32 mouse cellular contexts compared by ENCODE assay signal in genomic region chr2:113662276-113662851, GRCm38 (mm10).
A peak's percentile ranks its signal among the peaks of the same experiment; 100 is the strongest.
DNase-seq lines count a peak whose midpoint lies in the region; ATAC-seq and TF ChIP-seq lines count a peak whose summit lies in the region.
"Had no signal": no experiment of that assay in that cellular context is flagged by ENCODE, and none has a peak within 500 bp of the region (broad histone marks: within the 10 kb centered on the region; RNA-seq: fewer than 3 reads in every experiment).

No protein-coding gene starts in this region.

- WGBS in forebrain, embryonic 14.5 days, result 79% methylated on average over 4 of the region's 4 CpGs
- WGBS in forebrain, embryonic 12.5 days, result 74% methylated on average over 4 of the region's 4 CpGs
- WGBS in kidney, embryonic 16.5 days, result 73% methylated on average over 4 of the region's 4 CpGs
- WGBS in kidney, embryonic 15.5 days, result 71% methylated on average over 4 of the region's 4 CpGs
- 49% methylated on average over 4 of the region's 4 CpGs for WGBS in forebrain, postnatal 0 days

- H3K36me3 ChIP-seq in forebrain, embryonic 14.5 days (ENCODE audit: control insufficient read depth, insufficient read depth, low read length), result no peaks in the 10 kb centered on the region
- H3K36me3 ChIP-seq in forebrain, embryonic 12.5 days (replicated peaks), result no peaks in the 10 kb centered on the region
- H3K36me3 ChIP-seq in kidney, embryonic 16.5 days (ENCODE audit: insufficient read depth, low read length), result no peaks in the 10 kb centered on the region
- no peaks in the 10 kb centered on the region for H3K36me3 ChIP-seq in kidney, embryonic 15.5 days
- no peaks in the 10 kb centered on the region for H3K36me3 ChIP-seq in forebrain, postnatal 0 days (ENCODE audit: insufficient read depth)
- H3K36me3 ChIP-seq: embryonic facial prominence, embryonic 10.5 days; embryonic facial prominence, embryonic 13.5 days; G1E; heart, embryonic 10.5 days; heart, embryonic 13.5 days had no signal

- H3K27me3 ChIP-seq in forebrain, embryonic 14.5 days (replicated peaks; ENCODE audit: control insufficient read depth, insufficient read depth, low read length), result no peaks in the 10 kb centered on the region
- H3K27me3 ChIP-seq in forebrain, embryonic 12.5 days, result no peaks in the 10 kb centered on the region
- H3K27me3 ChIP-seq in kidney, embryonic 16.5 days (ENCODE audit: insufficient read depth, low read length), result no peaks in the 10 kb centered on the region
- no peaks in the 10 kb centered on the region for H3K27me3 ChIP-seq in kidney, embryonic 15.5 days
- no peaks in the 10 kb centered on the region for H3K27me3 ChIP-seq in forebrain, postnatal 0 days (ENCODE audit: insufficient read depth, low read length)
- H3K27me3 ChIP-seq: CH12.LX; embryonic facial prominence, embryonic 13.5 days; heart, embryonic 13.5 days; Patski had no signal

- no peak overlapping the region for H3K4me3 ChIP-seq in forebrain, embryonic 14.5 days (ENCODE audit: low read depth, low read length)
- no peak overlapping the region for H3K4me3 ChIP-seq in forebrain, embryonic 12.5 days (replicated peaks)
- no peak overlapping the region for H3K4me3 ChIP-seq in kidney, embryonic 16.5 days (ENCODE audit: low read length)
- H3K4me3 ChIP-seq in kidney, embryonic 15.5 days (replicated peaks), result no peak overlapping the region
- no peak overlapping the region for H3K4me3 ChIP-seq in forebrain, postnatal 0 days (ENCODE audit: low read depth, low read length)
- H3K4me3 ChIP-seq: embryonic facial prominence, embryonic 10.5 days; embryonic facial prominence, embryonic 13.5 days; erythroblast, embryonic 14.5 days; heart, adult 2 months; heart, embryonic 10.5 days; heart, embryonic 13.5 days had no signal

- H3K9me3 ChIP-seq in forebrain, embryonic 14.5 days (replicated peaks; ENCODE audit: control insufficient read depth, low read length), result no peaks in the 10 kb centered on the region
- no peaks in the 10 kb centered on the region for H3K9me3 ChIP-seq in forebrain, embryonic 12.5 days
- no peaks in the 10 kb centered on the region for H3K9me3 ChIP-seq in kidney, embryonic 16.5 days (ENCODE audit: low read length)
- H3K9me3 ChIP-seq in kidney, embryonic 15.5 days (replicated peaks), result no peaks in the 10 kb centered on the region
- H3K9me3 ChIP-seq in forebrain, postnatal 0 days (ENCODE audit: low read length), result no peaks in the 10 kb centered on the region
- H3K9me3 ChIP-seq: embryonic facial prominence, embryonic 10.5 days; embryonic facial prominence, embryonic 13.5 days; heart, embryonic 10.5 days; heart, embryonic 13.5 days had no signal

- ATAC-seq in forebrain, embryonic 14.5 days, result no peak
- no peak for ATAC-seq in forebrain, embryonic 12.5 days (ENCODE audit: low FRiP score)
- peak; percentile 61; the same call in 1 of the 2 replicates for ATAC-seq in kidney, embryonic 16.5 days (ENCODE audit: low FRiP score, low TSS enrichment)
- ATAC-seq in kidney, embryonic 15.5 days (replicated peaks; ENCODE audit: low FRiP score), result no peak
- peak; percentile 73 for ATAC-seq in forebrain, postnatal 0 days
- ATAC-seq: hindbrain, postnatal 0 days; inflammation-experienced regulatory T-cells, adult 6 months; intestine, embryonic 16.5 days; Patski had no signal

- H3K4me2 ChIP-seq in forebrain, embryonic 14.5 days (ENCODE audit: low read length), result no peak overlapping the region
- no peak overlapping the region for H3K4me2 ChIP-seq in forebrain, embryonic 12.5 days
- no peak overlapping the region for H3K4me2 ChIP-seq in kidney, embryonic 16.5 days (replicated peaks; ENCODE audit: low read depth, low read length)
- no peak overlapping the region for H3K4me2 ChIP-seq in kidney, embryonic 15.5 days
- no peak overlapping the region for H3K4me2 ChIP-seq in forebrain, postnatal 0 days (ENCODE audit: low read depth)
- H3K4me2 ChIP-seq: embryonic facial prominence, embryonic 13.5 days; heart, embryonic 13.5 days; hindbrain, embryonic 14.5 days had no signal

- peak; percentile 49 for DNase-seq in forebrain, embryonic 14.5 days (ENCODE audit: low spot score)
- peak; percentile 8 for DNase-seq in right cerebral cortex, postnatal 4 days
- no peak for DNase-seq in right cerebral cortex, adult 18-20 months
- DNase-seq in forebrain, postnatal 0 days, result peak; percentile 74
- no peak for DNase-seq in layer of hippocampus, adult 8-10 months (ENCODE audit: low spot score in 2 of 2)
- DNase-seq: adrenal gland, postnatal 10 days; adrenal gland, postnatal 36 days; B cell, adult 2 months; cerebellum, adult 11-12 months; cerebellum, adult 8-10 months; cerebellum, postnatal 36 days; embryo, embryonic 11 days; gastrocnemius, postnatal 10 days; gastrocnemius, postnatal 36 days; heart, adult 2 months; heart, postnatal 14 days; heart, postnatal 4 days had no signal

- TF ChIP-seq CTCF in forebrain, postnatal 0 days (IDR thresholded peaks at IDR 0.05; ENCODE audit: low read depth), result no peak

- no peaks in the 10 kb centered on the region for H3K4me1 ChIP-seq in forebrain, embryonic 14.5 days (ENCODE audit: control insufficient read depth, insufficient read depth, low read length)
- peaks cover 5% of the 10 kb centered on the region; the same call in 1 of the 2 replicates for H3K4me1 ChIP-seq in forebrain, embryonic 12.5 days
- H3K4me1 ChIP-seq in kidney, embryonic 16.5 days (ENCODE audit: insufficient read depth, low read length), result no peaks in the 10 kb centered on the region
- H3K4me1 ChIP-seq in kidney, embryonic 15.5 days, result no peaks in the 10 kb centered on the region
- no peaks in the 10 kb centered on the region for H3K4me1 ChIP-seq in forebrain, postnatal 0 days (ENCODE audit: insufficient read depth)
- H3K4me1 ChIP-seq: embryonic facial prominence, embryonic 10.5 days; embryonic facial prominence, embryonic 13.5 days; heart, embryonic 10.5 days; heart, embryonic 13.5 days had no signal

- H3K27ac ChIP-seq in forebrain, embryonic 14.5 days (ENCODE audit: low read depth, low read length), result no peak overlapping the region
- no peak overlapping the region for H3K27ac ChIP-seq in forebrain, embryonic 12.5 days
- no peak overlapping the region for H3K27ac ChIP-seq in kidney, embryonic 16.5 days (ENCODE audit: low read length)
- H3K27ac ChIP-seq in kidney, embryonic 15.5 days, result no peak overlapping the region
- H3K27ac ChIP-seq in forebrain, postnatal 0 days (ENCODE audit: low read depth, low read length), result no peak overlapping the region
- H3K27ac ChIP-seq: embryonic facial prominence, embryonic 10.5 days; embryonic facial prominence, embryonic 13.5 days; heart, adult 2 months; heart, embryonic 10.5 days; heart, embryonic 13.5 days; hindbrain, embryonic 14.5 days; hindbrain, postnatal 0 days had no signal

- no peak overlapping the region for H3K9ac ChIP-seq in forebrain, embryonic 14.5 days (ENCODE audit: low read length)
- H3K9ac ChIP-seq in forebrain, embryonic 12.5 days, result no peak overlapping the region
- H3K9ac ChIP-seq in kidney, embryonic 16.5 days (replicated peaks; ENCODE audit: low read length), result no peak overlapping the region
- no peak overlapping the region for H3K9ac ChIP-seq in kidney, embryonic 15.5 days
- no peak overlapping the region for H3K9ac ChIP-seq in forebrain, postnatal 0 days
- H3K9ac ChIP-seq: embryonic facial prominence, embryonic 13.5 days; heart, embryonic 13.5 days; hindbrain, embryonic 14.5 days had no signal

Comparison
In these comparisons a context has a peak if more than half of its experiments do, and no peak if none do; other contexts are left out.
1. ATAC-seq: peak in kidney, embryonic 16.5 days (single experiment) and forebrain, postnatal 0 days (single experiment); none in forebrain, embryonic 14.5 days (single experiment), forebrain, embryonic 12.5 days (single experiment) and kidney, embryonic 15.5 days (single experiment).
2. DNase-seq: peak in forebrain, embryonic 14.5 days (single experiment), right cerebral cortex, postnatal 4 days (single experiment) and forebrain, postnatal 0 days (single experiment); none in right cerebral cortex, adult 18-20 months (single experiment) and layer of hippocampus, adult 8-10 months (0 of 2).